Mouse (Mus musculus) liver, adult 2 months (tissue): ENCODE data around the gene Jmjd4. TPM values are rescaled to one million over a fixed set of nuclear protein-coding genes. Genes with fewer than 3 reads are reported as not detected.
A peak's percentile ranks its signal among the peaks of the same experiment; 100 is the strongest.

Experiments
- DNase-seq: peaks from one replicate; pipeline ENCODE4 v3.0.0-alpha.2; 2011; ENCODE audit warnings: low read depth, low spot score; ENCODE audit errors: extremely low read depth
- H3K27ac ChIP-seq: fragments of 200-500 bp; replicated peaks from 2 replicates; pipeline ENCODE4 v1.5.1; 2012; ENCODE audit warnings: low read depth, mild to moderate bottlenecking, control low read depth, inconsistent platforms, low read length; ENCODE audit not compliant: insufficient read depth
- H3K27me3 ChIP-seq: fragments of 200-500 bp; 2 replicates; pipeline ENCODE4 v1.6.1; 2012; ENCODE audit warnings: mild to moderate bottlenecking, moderate library complexity, low read length, inconsistent platforms; ENCODE audit not compliant: control insufficient read depth, insufficient read depth
- H3K36me3 ChIP-seq: fragments of 200-500 bp; 2 replicates; pipeline ENCODE4 v1.6.1; 2012; ENCODE audit warnings: low read length, inconsistent platforms; ENCODE audit not compliant: control insufficient read depth, insufficient read depth
- H3K4me1 ChIP-seq: fragments of 200-500 bp; 2 replicates; pipeline ENCODE4 v1.6.1; 2011; ENCODE audit warnings: low read length; ENCODE audit not compliant: control insufficient read depth, insufficient read depth
- H3K4me3 ChIP-seq: fragments of 200-500 bp; 2 replicates; pipeline ENCODE4 v1.5.1; 2011; ENCODE audit warnings: low read depth, mild to moderate bottlenecking, control low read depth, low read length, moderate library complexity; ENCODE audit not compliant: insufficient read depth
- H3K79me2 ChIP-seq: fragments of 200-500 bp; 2 replicates; pipeline ENCODE4 v1.6.1; 2012; ENCODE audit warnings: inconsistent platforms, mild to moderate bottlenecking, low read length, moderate library complexity; ENCODE audit not compliant: control insufficient read depth, insufficient read depth
- H3K9ac ChIP-seq: fragments of 200-500 bp; 2 replicates; pipeline ENCODE4 v1.6.1; 2012; ENCODE audit warnings: low read depth, mild to moderate bottlenecking, control low read depth, inconsistent platforms, low read length
- CTCF ChIP-seq: fragments of 200-500 bp; IDR thresholded peaks from 2 replicates; pipeline ENCODE4 v1.5.1; 2011; ENCODE audit warnings: low read depth, low read length, control low read depth
- POLR2A ChIP-seq: fragments of 200-500 bp; IDR thresholded peaks from 2 replicates; pipeline ENCODE4 v1.6.1; 2011; ENCODE audit warnings: low read length, control low read depth; ENCODE audit not compliant: insufficient read depth; ENCODE audit errors: extremely low read depth
- WGBS: fragments of 180-500 bp; shearing (Covaris S2); methylation state at CpG from one replicate; pipeline ENCODE4 v1.1.7; 2018; 5-methylcytosine and 5-hydroxymethylcytosine counted together
- polyA plus RNA-seq: library from polyadenylated mRNA; depleted of rRNA; stranded (reverse); fragments of >200 nt; gene quantifications from 2 replicates; pipeline ENCODE4 v1.2.3, GENCODE M21; 2012
- total RNA-seq: library from RNA; depleted of rRNA; stranded (reverse); fragments of >200 nt; gene quantifications from 2 replicates; pipeline ENCODE4 v1.2.3, GENCODE M21; 2014

Gene Jmjd4
- total and polyA plus RNA-seq, 2 experiments: 4.7 to 5.0 TPM

DNA sequence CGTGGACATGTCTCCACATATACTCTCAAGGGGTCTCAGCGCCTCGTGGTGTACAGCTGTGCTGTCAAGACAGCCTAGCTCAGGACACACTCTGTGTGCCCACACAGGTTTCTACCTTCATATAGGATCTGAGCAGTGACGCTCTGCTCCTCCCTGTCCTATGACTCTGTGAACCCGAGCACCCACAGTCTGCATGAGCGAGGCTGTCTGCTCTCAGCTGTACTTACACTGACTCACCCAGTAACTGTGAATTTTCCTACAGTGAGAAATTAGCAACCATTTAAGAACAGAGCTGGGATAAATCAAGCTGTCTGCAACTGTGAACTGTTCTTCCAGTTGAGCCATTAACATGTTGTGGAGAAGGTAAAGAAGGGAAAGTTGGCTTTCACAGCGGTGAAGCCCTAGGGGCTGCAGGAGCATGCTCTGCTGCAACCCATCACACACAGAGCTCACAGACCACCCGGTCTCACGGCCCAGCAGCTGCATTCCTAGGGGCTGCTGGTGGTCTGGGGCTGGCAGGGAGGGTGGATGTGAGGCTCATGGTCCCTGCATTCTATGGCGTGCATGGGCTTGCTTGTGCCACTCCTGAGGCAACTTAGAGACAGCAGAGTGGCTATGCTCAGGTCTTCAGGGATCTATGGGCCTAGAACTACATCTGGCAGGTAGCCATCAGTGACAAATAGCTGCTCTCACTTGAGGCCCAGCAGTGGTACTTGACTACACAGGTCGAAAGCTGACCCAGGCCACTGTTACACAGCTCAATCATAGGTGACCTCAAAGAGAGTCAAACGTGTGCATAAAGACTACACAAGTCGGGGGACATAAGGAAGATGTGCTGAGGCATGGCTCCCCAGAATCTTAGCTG, 36.6 kb upstream of the Jmjd4 start:
- Histone ChIP-seq H3K79me2 (peaks cover 4% of the 10 kb centered on the region; the same call in 1 of the 2 replicates), H3K4me3 (no peak overlapping the region), H3K4me1 (no peaks in the 10 kb centered on the region), H3K9ac (no peak overlapping the region), H3K36me3 (peaks cover 2% of the 10 kb centered on the region; the same call in 1 of the 2 replicates), H3K27me3 (no peaks in the 10 kb centered on the region), H3K27ac (no peak overlapping the region)
- no peak for DNase-seq
- 94% methylated on average over 13 of the region's 13 CpGs for WGBS
- TF ChIP-seq POLR2A: no peak
- TF ChIP-seq CTCF: no peak

DNA sequence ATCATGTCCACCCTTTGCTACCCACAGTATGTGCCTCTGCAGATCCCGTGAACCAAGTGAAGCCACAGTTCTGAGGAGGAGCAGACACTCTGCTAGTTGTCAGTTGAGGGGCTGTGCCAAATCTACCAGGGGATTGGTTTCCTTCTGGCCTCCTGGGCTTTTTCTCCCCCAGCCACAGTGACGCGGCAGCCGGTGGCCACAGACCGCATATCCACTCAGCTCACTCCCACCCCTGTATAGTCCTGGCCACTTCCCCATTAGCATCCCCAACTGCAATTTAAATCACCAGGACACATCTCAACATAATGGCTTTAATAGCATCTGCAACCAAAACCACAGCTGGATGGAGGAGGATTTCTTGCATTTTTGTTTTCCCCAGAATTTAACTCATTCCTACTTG, 31.1 kb upstream of the Jmjd4 start:
- WGBS: 98% methylated on average over 5 of the region's 5 CpGs
- H3K27me3 ChIP-seq: no peaks in the 10 kb centered on the region
- H3K9ac ChIP-seq: no peak overlapping the region
- TF ChIP-seq POLR2A (no peak), CTCF (no peak)
- H3K4me3 ChIP-seq: no peak overlapping the region
- peaks cover 12% of the 10 kb centered on the region for H3K4me1 ChIP-seq
- no peak for DNase-seq
- no peak overlapping the region for H3K27ac ChIP-seq
- H3K36me3 ChIP-seq: peaks cover 17% of the 10 kb centered on the region; the same call in 1 of the 2 replicates
- peaks cover 9% of the 10 kb centered on the region; the same call in 1 of the 2 replicates for H3K79me2 ChIP-seq

DNA sequence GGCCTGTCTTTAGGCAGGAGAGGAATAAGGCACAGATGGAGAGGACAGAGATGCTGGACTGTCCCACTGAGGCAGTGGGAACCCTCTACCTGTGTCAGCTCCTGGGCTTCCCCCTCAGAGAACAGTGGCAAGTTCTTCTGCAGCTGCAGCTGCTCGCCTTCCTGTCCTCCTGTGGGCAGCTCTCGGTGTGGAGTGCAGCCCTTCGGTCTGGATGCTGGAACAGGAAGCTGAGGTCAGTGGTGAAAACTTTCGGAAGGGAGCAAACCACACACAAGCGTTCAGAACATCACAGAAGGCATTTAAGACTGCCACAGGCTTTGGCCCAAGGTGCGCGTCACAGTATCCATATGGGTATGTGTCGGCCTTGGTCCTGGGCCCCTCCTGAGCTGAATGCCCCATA, 28.4 kb upstream of the Jmjd4 start:
- WGBS: 82% methylated on average over 8 of the region's 8 CpGs
- no peak overlapping the region for H3K9ac ChIP-seq
- DNase-seq: no peak
- peaks cover 11% of the 10 kb centered on the region; the same call in 1 of the 2 replicates for H3K79me2 ChIP-seq
- TF ChIP-seq POLR2A: no peak
- TF ChIP-seq CTCF: no peak
- peaks cover 15% of the 10 kb centered on the region; the same call in 1 of the 2 replicates for H3K36me3 ChIP-seq
- no peak overlapping the region for H3K4me3 ChIP-seq
- H3K27ac ChIP-seq: no peak overlapping the region
- peaks cover 24% of the 10 kb centered on the region for H3K4me1 ChIP-seq
- H3K27me3 ChIP-seq: no peaks in the 10 kb centered on the region

DNA sequence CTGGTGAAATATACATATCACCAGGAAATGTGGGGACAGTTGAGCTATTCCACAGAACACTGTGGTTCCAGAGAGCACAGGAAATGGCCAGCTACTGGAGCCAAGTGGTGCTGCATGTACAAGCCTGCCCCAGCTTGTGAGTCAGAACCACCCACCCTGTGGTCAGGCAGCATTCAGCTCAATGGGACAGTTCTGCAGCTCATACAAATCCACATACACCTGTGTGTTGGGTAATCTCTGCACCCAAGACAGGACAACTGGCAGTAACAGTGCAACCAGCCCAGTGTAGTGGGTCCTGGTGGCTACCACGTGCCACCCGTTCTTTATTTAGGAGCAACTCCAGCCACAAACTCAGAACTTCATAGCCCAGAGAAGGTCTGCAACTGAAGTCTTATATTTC, 27.9 kb upstream of the Jmjd4 start:
- 41% methylated on average over 2 of the region's 2 CpGs for WGBS
- Histone ChIP-seq H3K4me3 (no peak overlapping the region), H3K9ac (no peak overlapping the region), H3K27me3 (no peaks in the 10 kb centered on the region), H3K79me2 (peaks cover 9% of the 10 kb centered on the region; the same call in 1 of the 2 replicates), H3K27ac (peak overlapping the region; percentile 92; the same call in 1 of the 2 replicates), H3K36me3 (peaks cover 15% of the 10 kb centered on the region; the same call in 1 of the 2 replicates), H3K4me1 (peaks cover 24% of the 10 kb centered on the region)
- peak; percentile 24; the same call in 1 of the 2 replicates for TF ChIP-seq CTCF
- no peak for TF ChIP-seq POLR2A
- DNase-seq: peak; percentile 46

DNA sequence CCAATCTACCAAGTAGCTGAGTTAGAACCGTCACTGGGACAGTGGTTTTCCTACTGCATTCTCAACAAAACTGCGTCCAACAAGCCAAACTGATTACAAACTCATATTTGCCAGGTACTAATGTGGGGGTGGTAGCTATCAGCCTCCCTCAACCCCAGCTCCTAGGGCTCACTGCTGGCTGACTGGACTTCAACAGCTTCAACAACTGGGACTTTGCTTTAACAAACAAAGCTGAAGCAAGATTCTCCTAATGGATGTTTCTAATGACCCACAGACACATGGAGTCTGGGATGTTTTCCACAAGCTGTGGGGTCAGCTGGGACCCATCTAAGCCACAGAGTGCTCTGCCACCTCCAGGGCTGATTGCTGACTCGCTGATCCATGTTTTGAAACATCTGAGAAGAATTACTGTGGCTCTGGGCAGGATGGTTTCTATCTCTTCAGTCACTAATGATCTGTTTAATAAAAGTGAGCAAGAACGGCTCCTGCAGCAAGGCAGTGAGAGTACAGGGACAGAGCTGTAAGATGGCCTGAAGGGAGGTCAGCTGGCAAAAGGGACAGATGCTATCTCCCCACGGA, 26.7 kb upstream of the Jmjd4 start:
- peak; percentile 85 for DNase-seq
- no peak overlapping the region for H3K4me3 ChIP-seq
- H3K4me1 ChIP-seq: peaks cover 24% of the 10 kb centered on the region
- 17% methylated on average over 5 of the region's 5 CpGs for WGBS
- no peaks in the 10 kb centered on the region for H3K27me3 ChIP-seq
- peaks cover 15% of the 10 kb centered on the region; the same call in 1 of the 2 replicates for H3K79me2 ChIP-seq
- peak overlapping the region; percentile 46 for H3K9ac ChIP-seq
- no peak for TF ChIP-seq CTCF
- no peak for TF ChIP-seq POLR2A
- H3K27ac ChIP-seq: peak overlapping the region; percentile 92
- H3K36me3 ChIP-seq: peaks cover 22% of the 10 kb centered on the region; the same call in 1 of the 2 replicates

DNA sequence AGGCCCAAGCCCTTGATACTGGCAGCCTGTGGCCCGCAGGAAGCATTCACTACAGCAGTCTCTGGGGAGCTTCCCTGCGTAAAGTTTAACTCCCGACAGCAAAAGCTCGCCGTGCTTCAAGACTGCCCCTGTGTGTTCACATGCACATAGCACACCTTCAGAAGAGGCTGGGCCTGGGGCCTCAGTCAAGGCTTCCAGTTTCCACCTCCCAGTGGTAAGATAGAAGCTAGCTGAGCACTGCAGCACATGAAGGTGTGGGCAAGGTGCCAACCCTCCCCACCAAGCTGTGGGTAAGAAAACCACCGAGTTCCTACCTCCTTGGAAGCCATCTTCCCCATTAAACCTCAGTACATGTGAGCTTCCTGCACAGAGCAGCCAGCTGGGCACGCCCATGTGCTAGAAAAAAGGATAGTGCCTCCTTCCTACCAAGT, 24.2 kb upstream of the Jmjd4 start:
- no peak overlapping the region; the same call in 1 of the 2 replicates for H3K9ac ChIP-seq
- H3K79me2 ChIP-seq: peaks cover 27% of the 10 kb centered on the region; the same call in 1 of the 2 replicates
- no peak overlapping the region for H3K4me3 ChIP-seq
- H3K27ac ChIP-seq: peak overlapping the region; percentile 28; the same call in 1 of the 2 replicates
- WGBS: 70% methylated on average over 7 of the region's 7 CpGs
- TF ChIP-seq POLR2A: no peak
- 0 out of 2 replicates have a peak, but pooled peaks have one; percentile 27 for TF ChIP-seq CTCF
- H3K36me3 ChIP-seq: peaks cover 14% of the 10 kb centered on the region; the same call in 1 of the 2 replicates
- no peaks in the 10 kb centered on the region for H3K27me3 ChIP-seq
- H3K4me1 ChIP-seq: peaks cover 29% of the 10 kb centered on the region
- no peak for DNase-seq
